Mouse (Mus musculus) kidney, adult 2 months (tissue): Measurements from ENCODE around the gene Tmem106c.

Experiments
- CTCF ChIP-seq: fragments of 200-500 bp; conservative IDR thresholded peaks from 2 replicates; pipeline ENCODE4 v1.5.1; 2011; ENCODE audit warnings: low read depth, mild to moderate bottlenecking, control low read depth, low read length, moderate library complexity, mixed read lengths; ENCODE audit not compliant: insufficient read depth, insufficient read length
- POLR2A ChIP-seq: fragments of 200-500 bp; IDR thresholded peaks from one replicate; pipeline ENCODE4 v1.6.1; 2011; ENCODE audit warnings: low read depth, low read length, control low read depth

- no peak for TF ChIP-seq POLR2A
- peak; percentile 94 for TF ChIP-seq CTCF
Measured at GRCm38 (mm10) chr15:97952137-97952888, 11.7 kb upstream of the Tmem106c start.
